Mouse (Mus musculus) embryonic fibroblast, embryonic 13.5 days (primary cell): ENCODE data around the gene Hsph1.

Source experiments
- CTCF ChIP-seq: IDR thresholded peaks from 2 replicates; pipeline ENCODE4 v1.5.1; 2011; ENCODE audit warnings: mild to moderate bottlenecking, control low read depth, low read length, moderate library complexity, borderline replicate concordance; ENCODE audit not compliant: insufficient read depth
- POLR2A ChIP-seq: IDR thresholded peaks from 2 replicates; pipeline ENCODE4 v1.6.1; 2011; ENCODE audit warnings: low read depth, mild to moderate bottlenecking, control low read depth, low read length, moderate library complexity

DNA sequence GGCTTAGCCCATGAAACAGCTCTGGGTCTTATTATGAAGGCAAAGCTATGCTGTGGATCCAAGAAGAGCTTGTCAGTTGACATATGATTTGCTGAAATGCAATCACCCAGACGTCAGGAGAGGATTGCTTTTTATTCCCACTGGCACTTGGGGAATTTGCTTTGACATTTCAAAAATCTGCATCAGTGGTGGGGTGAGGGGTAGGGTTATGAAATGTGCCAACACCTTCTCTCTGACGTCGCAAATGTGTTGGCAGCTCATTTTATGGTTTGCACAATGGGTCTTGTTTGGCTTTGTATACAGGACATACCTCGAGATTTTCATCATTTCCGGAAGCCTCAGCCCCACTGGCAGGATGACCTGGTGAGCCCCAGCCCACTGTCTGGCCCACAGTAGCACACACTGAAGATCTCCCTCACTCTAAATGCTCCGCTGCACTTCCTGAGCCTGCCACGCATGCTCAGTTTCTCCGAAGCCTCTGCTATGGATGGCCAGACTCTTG, 52.0 kb downstream of the Hsph1 start:
- TF ChIP-seq CTCF (no peak), POLR2A (no peak)
